Mouse (Mus musculus): Measurements from ENCODE around the gene Agpat1. TPM values are rescaled to one million over a fixed set of nuclear protein-coding genes. Genes with fewer than 3 reads are reported as not detected.
A peak's percentile ranks its signal among the peaks of the same experiment; 100 is the strongest.

The Agpat1 gene
- polyA plus RNA-seq, 1 experiment from 2014 or later = 70.5 TPM

DNA sequence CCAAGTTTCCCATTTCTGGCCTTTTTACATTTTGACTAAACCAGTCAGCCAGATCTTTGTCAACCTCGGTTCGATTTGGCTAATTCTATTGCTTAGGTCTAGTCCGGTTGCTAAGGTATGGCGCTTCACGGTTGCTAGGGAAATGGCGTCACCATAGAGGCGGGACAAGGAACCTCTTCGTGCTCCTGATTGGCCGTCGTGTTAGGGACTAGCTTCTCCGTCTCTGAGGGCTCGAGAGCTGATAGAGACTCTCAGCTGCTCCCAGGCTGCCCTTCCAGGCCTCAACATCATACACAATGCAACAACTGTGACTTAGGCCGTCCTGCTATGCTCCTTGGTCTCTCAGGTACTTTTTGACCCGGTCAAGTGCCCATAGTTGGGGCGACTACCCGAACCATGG, 40.5 kb downstream of the Agpat1 start, which contains the start of gene Fkbpl:
TSS of gene Fkbpl (plus strand) at position 157 of the 400 bp plus-strand sequence.
- H3K4me2 ChIP-seq = peak within 1 kb of the TSS; percentile 59
- peak within 1 kb of the TSS; percentile 75 for H3K27ac ChIP-seq
- H3K4me3 ChIP-seq (replicated peaks) = peak within 1 kb of the TSS; percentile 54
- H3K9me3 ChIP-seq = no peaks in the 10 kb centered on the region
- WGBS = under 1% methylated on average over 16 of the region's 16 CpGs
- H3K36me3 ChIP-seq (replicated peaks) = peaks cover 12% of the 10 kb centered on the region
- H3K9ac ChIP-seq = peak within 1 kb of the TSS; percentile 74
- H3K4me1 ChIP-seq = peaks cover 45% of the 10 kb centered on the region
- H3K27me3 ChIP-seq = no peaks in the 10 kb centered on the region
- ATAC-seq (ENCODE audit: low FRiP score) = peak; percentile 85

DNA sequence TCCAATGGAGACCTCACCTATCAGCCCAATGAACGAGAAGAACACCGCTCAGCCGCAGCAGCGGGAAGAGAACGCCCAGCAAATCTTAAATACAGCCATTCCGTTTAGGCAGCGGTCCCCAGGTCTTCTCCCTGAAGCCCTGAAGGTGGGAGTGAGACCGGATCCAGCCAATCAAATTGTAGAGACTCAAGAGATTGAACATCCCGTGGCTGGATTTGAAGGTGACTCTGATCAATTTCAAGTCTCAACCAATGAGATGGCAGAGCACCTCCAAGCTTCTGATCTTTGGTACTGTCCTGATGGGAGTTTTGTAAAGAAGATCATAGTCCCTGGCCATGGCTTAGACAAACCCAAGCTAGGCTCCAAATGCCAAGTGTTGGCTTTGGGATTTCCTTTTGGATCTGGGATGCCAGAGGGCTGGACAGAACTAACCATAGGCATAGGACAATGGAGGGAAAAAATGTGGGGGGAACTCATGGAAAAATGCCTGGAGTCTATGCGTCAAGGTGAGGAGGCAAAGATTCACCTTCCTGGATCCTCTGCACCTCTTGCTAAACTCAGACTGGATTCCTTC, 41.3 kb downstream of the Agpat1 start:
- Histone ChIP-seq H3K27me3 (no peaks in the 10 kb centered on the region), H3K36me3 (replicated peaks) (peaks cover 20% of the 10 kb centered on the region), H3K9me3 (no peaks in the 10 kb centered on the region), H3K27ac (peak overlapping the region; percentile 75; the same call in 1 of the 2 replicates), H3K4me2 (peak overlapping the region; percentile 59), H3K4me1 (peaks cover 45% of the 10 kb centered on the region), H3K4me3 (replicated peaks) (peak overlapping the region; percentile 54), H3K9ac (peak overlapping the region; percentile 74; the same call in 1 of the 2 replicates)
- ATAC-seq (ENCODE audit: low FRiP score) = no peak
- WGBS = 50% methylated on average over 10 of the region's 10 CpGs

DNA sequence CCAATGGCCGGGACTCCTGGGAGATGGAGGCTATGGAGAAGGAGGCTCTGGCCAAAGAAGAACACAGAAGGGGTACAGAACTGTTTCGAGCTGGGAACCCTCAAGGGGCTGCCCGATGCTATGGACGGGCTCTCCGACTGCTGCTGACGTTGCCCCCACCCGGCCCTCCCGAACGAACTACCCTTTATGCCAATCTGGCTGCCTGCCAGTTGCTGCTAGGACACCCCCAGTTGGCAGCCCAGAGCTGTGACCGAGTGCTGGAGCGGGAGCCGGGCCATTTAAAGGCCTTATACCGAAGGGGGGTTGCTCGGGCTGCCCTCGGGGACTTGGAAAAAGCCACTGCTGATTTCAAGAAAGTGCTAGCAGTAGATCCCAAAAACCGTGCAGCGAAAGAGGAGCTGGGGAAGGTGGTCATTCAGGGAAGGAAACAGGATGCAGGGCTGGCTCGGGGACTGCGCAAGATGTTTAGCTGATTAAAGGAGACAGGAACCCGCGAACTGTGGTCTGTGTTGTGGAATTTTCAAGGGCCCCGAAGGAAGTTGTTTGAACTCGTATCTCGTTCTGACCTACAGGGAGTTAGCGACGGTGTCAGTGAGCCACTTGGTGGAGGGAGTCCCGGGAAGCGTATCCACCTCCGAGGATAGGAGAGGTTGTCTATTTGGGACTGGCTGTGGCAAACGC, 41.9 kb downstream of the Agpat1 start:
- H3K9ac ChIP-seq = no peak overlapping the region
- no peaks in the 10 kb centered on the region for H3K27me3 ChIP-seq
- peaks cover 26% of the 10 kb centered on the region for H3K36me3 ChIP-seq (replicated peaks)
- peaks cover 38% of the 10 kb centered on the region for H3K4me1 ChIP-seq
- H3K27ac ChIP-seq = 0 out of 2 replicates have a peak overlapping the region, but pooled peaks have one; percentile 31
- 92% methylated on average over 30 of the region's 30 CpGs for WGBS
- ATAC-seq (ENCODE audit: low FRiP score) = no peak
- H3K9me3 ChIP-seq = no peaks in the 10 kb centered on the region
- peak overlapping the region; percentile 59 for H3K4me2 ChIP-seq
- H3K4me3 ChIP-seq (replicated peaks) = peak overlapping the region; percentile 54; the same call in 1 of the 2 replicates

GRCm38 (mm10) chr17:34646906-34647787, 43.1 kb downstream of the Agpat1 start, which contains the start of gene Atf6b:
Atf6b (plus strand) TSS chr17:34647146.
- H3K27ac ChIP-seq = peak within 1 kb of the TSS; percentile 54
- 2% methylated on average over 66 of the region's 66 CpGs for WGBS
- peak; percentile 96 for ATAC-seq (ENCODE audit: low FRiP score)

GRCm38 (mm10) chr17:34648141-34648890, 44.3 kb downstream of the Agpat1 start:
- H3K9me3 ChIP-seq = no peaks in the 10 kb centered on the region
- peaks cover 32% of the 10 kb centered on the region for H3K4me1 ChIP-seq
- H3K9ac ChIP-seq = peak overlapping the region; percentile 89; the same call in 1 of the 2 replicates
- peaks cover 49% of the 10 kb centered on the region for H3K36me3 ChIP-seq (replicated peaks)
- peak overlapping the region; percentile 88 for H3K4me3 ChIP-seq (replicated peaks)
- H3K27ac ChIP-seq = no peak overlapping the region
- no peaks in the 10 kb centered on the region for H3K27me3 ChIP-seq
- H3K4me2 ChIP-seq = peak overlapping the region; percentile 91
- ATAC-seq (ENCODE audit: low FRiP score) = no peak
- WGBS = 85% methylated on average over 16 of the region's 16 CpGs

More at GRCm38 (mm10) chr17:34646906-34647787, 43.1 kb downstream of the Agpat1 start, which contains the start of gene Atf6b:
- Histone ChIP-seq H3K27me3 (no peaks in the 10 kb centered on the region), H3K4me2 (peak within 1 kb of the TSS; percentile 91), H3K9me3 (no peaks in the 10 kb centered on the region), H3K4me1 (peaks cover 32% of the 10 kb centered on the region), H3K9ac (peak within 1 kb of the TSS; percentile 89), H3K4me3 (replicated peaks) (peak within 1 kb of the TSS; percentile 88), H3K36me3 (replicated peaks) (peaks cover 38% of the 10 kb centered on the region)

DNA sequence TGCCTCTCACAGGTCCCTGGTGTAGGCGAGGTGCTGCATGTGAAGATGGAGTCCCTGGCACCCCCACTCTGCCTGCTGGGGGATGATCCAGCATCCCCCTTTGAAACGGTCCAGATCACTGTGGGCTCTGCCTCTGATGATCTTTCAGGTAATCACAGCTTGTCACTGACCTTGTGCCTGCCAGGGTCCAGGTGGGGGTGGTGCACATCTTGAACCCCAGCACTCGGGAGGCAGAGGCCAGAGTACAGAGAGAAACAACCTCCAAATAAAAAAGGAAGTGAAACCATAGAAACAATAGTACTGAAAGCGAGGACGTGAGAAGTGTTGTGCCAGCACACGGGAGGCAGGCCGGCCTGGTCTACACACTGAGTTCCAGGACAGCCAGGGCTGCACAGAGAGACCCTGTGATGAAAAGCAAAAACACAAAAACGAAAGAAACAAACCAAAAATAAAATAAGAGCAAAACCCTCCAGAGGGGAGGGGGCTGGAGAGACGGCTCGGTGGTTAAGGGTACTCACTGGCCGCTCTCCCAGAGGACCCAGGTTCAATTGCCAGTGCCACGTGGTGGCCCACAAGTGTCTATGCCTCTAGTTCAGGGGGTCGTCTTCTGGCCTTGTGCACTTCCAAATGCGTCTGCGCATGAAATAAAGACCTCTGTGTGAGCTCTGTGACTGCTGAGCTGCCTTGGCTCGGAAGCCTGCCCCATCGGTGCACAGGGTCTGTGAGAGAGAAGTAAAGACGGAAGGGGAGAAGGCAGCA, 45.2 kb downstream of the Agpat1 start:
- Histone ChIP-seq H3K27me3 (no peaks in the 10 kb centered on the region), H3K36me3 (replicated peaks) (peaks cover 55% of the 10 kb centered on the region), H3K9ac (no peak overlapping the region), H3K4me3 (replicated peaks) (no peak overlapping the region), H3K4me1 (peaks cover 32% of the 10 kb centered on the region), H3K4me2 (no peak overlapping the region), H3K9me3 (no peaks in the 10 kb centered on the region), H3K27ac (no peak overlapping the region)
- 90% methylated on average over 18 of the region's 18 CpGs for WGBS
- no peak for ATAC-seq (ENCODE audit: low FRiP score)

GRCm38 (mm10) chr17:34650781-34651180, 46.7 kb downstream of the Agpat1 start:
- no peak overlapping the region for H3K9ac ChIP-seq
- H3K4me3 ChIP-seq (replicated peaks) = no peak overlapping the region
- H3K27ac ChIP-seq = no peak overlapping the region
- H3K4me2 ChIP-seq = no peak overlapping the region
- H3K36me3 ChIP-seq (replicated peaks) = peaks cover 67% of the 10 kb centered on the region
- no peaks in the 10 kb centered on the region for H3K9me3 ChIP-seq
- ATAC-seq (ENCODE audit: low FRiP score) = no peak
- H3K4me1 ChIP-seq = peaks cover 23% of the 10 kb centered on the region
- no peaks in the 10 kb centered on the region for H3K27me3 ChIP-seq
- WGBS = 94% methylated on average over 14 of the region's 14 CpGs

DNA sequence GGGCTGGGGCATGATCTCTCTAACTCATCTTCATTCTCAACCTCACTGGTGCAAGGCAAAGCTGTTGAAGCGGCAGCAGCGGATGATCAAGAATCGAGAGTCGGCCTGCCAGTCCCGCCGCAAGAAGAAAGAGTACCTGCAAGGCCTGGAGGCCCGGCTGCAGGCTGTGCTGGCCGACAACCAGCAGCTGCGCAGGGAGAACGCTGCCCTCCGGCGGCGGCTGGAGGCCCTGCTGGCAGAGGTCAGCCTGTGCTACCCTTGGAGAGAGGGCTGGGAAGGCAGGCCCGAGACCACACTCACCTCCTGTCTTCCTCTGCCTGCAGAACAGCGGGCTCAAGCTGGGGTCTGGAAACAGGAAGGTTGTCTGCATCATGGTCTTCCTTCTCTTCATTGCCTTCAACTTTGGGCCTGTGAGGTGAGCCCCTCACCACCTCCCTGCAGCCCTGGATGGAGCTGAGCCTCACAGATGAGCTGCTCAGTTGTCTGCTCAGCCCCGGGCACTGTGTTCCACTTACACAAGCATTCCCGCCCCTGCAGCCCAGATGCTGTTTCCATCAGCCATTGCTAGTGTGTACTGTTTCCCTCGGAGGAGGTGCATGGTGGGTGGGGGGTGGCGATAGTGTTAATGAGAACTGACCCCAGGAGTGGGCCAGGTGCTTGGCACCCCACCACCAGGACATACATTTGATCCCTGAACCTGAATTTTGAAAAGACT, 47.6 kb downstream of the Agpat1 start:
- no peak overlapping the region for H3K27ac ChIP-seq
- H3K4me1 ChIP-seq = peaks cover 19% of the 10 kb centered on the region
- 49% methylated on average over 19 of the region's 19 CpGs for WGBS
- no peak for ATAC-seq (ENCODE audit: low FRiP score)
- H3K27me3 ChIP-seq = no peaks in the 10 kb centered on the region
- H3K9ac ChIP-seq = peak overlapping the region; percentile 12; the same call in 1 of the 2 replicates
- H3K4me2 ChIP-seq = no peak overlapping the region
- no peak overlapping the region for H3K4me3 ChIP-seq (replicated peaks)
- no peaks in the 10 kb centered on the region for H3K9me3 ChIP-seq
- H3K36me3 ChIP-seq (replicated peaks) = peaks cover 62% of the 10 kb centered on the region

DNA sequence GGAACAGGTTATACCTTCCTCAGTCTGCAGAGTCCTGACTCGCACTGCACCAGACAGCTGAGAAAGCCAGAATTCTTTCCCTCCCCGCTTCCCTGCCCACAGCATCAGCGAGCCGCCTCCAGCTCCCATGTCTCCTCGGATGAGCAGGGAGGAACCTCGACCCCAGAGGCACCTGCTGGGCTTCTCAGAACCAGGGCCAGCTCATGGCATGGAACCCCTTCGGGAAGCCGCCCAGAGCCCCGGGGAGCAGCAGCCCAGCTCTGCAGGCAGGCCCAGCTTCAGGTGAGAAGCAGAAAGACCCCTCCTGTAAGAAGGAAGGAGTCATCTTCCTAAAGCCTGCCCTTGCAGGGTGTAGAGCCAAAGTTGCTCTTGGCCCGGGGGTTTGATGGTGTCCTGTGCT, 48.5 kb downstream of the Agpat1 start:
- H3K36me3 ChIP-seq (replicated peaks) = peaks cover 62% of the 10 kb centered on the region
- 89% methylated on average over 10 of the region's 10 CpGs for WGBS
- H3K4me2 ChIP-seq = no peak overlapping the region

GRCm38 (mm10) chr17:34652985-34653384, 48.9 kb downstream of the Agpat1 start:
- H3K27me3 ChIP-seq = no peaks in the 10 kb centered on the region
- peaks cover 62% of the 10 kb centered on the region for H3K36me3 ChIP-seq (replicated peaks)
- H3K4me2 ChIP-seq = no peak overlapping the region
- H3K4me3 ChIP-seq (replicated peaks) = no peak overlapping the region
- peaks cover 12% of the 10 kb centered on the region for H3K4me1 ChIP-seq
- H3K9me3 ChIP-seq = no peaks in the 10 kb centered on the region
- no peak overlapping the region for H3K9ac ChIP-seq
- WGBS = 94% methylated on average over 8 of the region's 8 CpGs
- no peak for ATAC-seq (ENCODE audit: low FRiP score)
- no peak overlapping the region for H3K27ac ChIP-seq

More for the DNA sequence above, 48.5 kb downstream of the Agpat1 start:
- peaks cover 17% of the 10 kb centered on the region for H3K4me1 ChIP-seq
- H3K9ac ChIP-seq = no peak overlapping the region
- H3K27me3 ChIP-seq = no peaks in the 10 kb centered on the region
- no peak for ATAC-seq (ENCODE audit: low FRiP score)
- no peak overlapping the region for H3K4me3 ChIP-seq (replicated peaks)
- H3K9me3 ChIP-seq = no peaks in the 10 kb centered on the region
- no peak overlapping the region for H3K27ac ChIP-seq
